Mouse (Mus musculus) activated CD4-positive, CD25-positive, alpha-beta regulatory T cell, adult 9 weeks (primary cell): ENCODE results near the gene Smn1. TPM values are rescaled to one million over a fixed set of nuclear protein-coding genes. Genes with fewer than 3 reads are reported as not detected.

ENCODE experiments used
- polyA plus RNA-seq: library from polyadenylated mRNA; unstranded; fragments of 100-300 nt; shearing (Covaris generic); gene quantifications from one replicate; pipeline ENCODE4 v1.2.1, GENCODE M21; 2017

The Smn1 gene
- 44.3 TPM for polyA plus RNA-seq

GRCm38 (mm10) chr13:100124423-100125257, at the start of gene Smn1:
Smn1 (plus strand) TSS chr13:100124852.

DNA sequence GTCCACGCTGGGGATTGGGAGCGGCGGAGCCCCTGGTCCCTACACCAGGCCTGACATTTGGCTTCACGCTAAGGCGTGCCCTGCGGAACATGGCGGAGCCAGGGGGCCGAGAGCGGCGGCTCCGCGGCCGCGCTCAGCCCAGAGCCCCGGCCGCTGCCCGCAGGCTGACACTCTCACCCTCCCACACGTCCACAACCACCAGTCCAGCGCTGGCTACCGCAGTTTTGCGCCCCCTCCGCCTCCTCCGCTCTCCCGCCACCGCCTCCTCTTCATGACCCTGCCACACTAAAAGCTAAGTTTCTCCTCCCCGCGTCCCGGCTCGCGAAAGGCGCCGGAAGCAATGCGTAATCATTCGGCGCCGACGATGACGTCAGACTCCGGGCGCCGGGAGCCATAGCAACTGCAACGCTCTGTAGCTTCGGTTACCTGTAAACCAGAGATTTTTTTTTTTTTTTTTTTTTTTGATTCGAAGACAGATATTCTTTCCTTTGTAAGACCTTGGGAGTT, 20.9 kb upstream of the Smn1 start, which contains the start of gene Bdp1:
TSS of gene Bdp1 (minus strand) at position 323 of the 507 bp plus-strand sequence.

DNA sequence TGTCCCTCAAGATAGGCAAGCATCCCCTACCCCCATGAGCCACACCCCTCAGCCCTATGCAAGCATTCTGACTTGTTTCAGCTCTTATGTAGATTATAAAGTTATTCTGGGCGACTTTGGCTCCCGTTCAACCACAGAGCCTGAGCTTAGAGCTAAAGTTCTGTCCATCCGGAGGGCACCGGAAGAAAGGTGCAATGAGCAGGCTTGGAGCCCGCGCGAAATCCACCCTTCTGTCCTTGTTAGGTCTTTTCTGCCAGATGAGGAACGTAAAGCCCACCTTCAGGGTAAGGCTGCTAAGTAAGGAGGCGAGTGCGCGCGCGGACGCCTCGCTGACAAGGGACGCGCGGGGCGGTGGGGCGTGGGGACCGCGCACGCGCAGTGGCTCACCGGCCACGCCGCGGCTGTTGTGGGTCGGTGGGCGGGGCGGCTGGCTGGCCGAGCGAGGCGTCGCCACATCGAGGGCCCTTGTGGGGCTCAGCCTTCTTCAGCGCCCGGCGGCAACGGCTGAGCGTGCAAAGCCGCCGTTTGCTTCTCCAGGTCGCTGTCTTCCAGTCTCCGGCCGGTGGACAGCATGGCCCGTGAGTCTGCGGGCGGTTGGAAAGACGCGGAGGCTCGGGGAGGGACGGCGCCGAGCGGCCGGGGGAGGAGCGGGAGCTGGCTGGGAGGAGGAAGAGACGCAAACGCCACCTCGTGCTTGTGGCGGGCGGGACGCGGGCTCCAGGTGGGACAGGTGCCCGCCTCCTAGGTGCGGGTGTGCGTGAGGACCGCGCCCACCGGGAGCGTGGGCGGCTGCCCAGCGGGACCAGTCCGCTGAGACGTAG, 16.8 kb upstream of the Smn1 start, which contains the start of gene Serf1:
TSS of gene Serf1 (plus strand) at position 361 of the 821 bp plus-strand sequence.

Other genes with a start within 250 kb of the Smn1 start
- gene Cartpt, start 223.8 kb upstream of the Smn1 start, polyA plus RNA-seq, result not detected
- 14.4 TPM for gene Mccc2, start 109.2 kb upstream of the Smn1 start, polyA plus RNA-seq
- 54.0 TPM for gene Bdp1, start 20.8 kb upstream of the Smn1 start, polyA plus RNA-seq
- gene Serf1, start 16.8 kb upstream of the Smn1 start, polyA plus RNA-seq, result 7.7 TPM
- 10.3 TPM for gene Naip2, start 77.2 kb downstream of the Smn1 start, polyA plus RNA-seq
- gene Naip5, start 121.5 kb downstream of the Smn1 start, polyA plus RNA-seq, result 15.5 TPM
- 6.6 TPM for gene Naip6, start 192.8 kb downstream of the Smn1 start, polyA plus RNA-seq